Mouse (Mus musculus) myocyte (in vitro differentiated cells): Measurements from ENCODE around the gene Ccl2. TPM values are rescaled to one million over a fixed set of nuclear protein-coding genes. Genes with fewer than 3 reads are reported as not detected.

Experiments
- H3K27me3 ChIP-seq: one replicate; pipeline ENCODE4 v1.6.1; 2011; ENCODE audit not compliant: control insufficient read depth, insufficient read depth, insufficient read length
- H3K36me3 ChIP-seq: one replicate; pipeline ENCODE4 v1.6.1; 2011; ENCODE audit not compliant: control insufficient read depth, insufficient read depth
- H3K4me2 ChIP-seq: one replicate; pipeline ENCODE4 v1.6.1; 2011; ENCODE audit warnings: low read depth, control low read depth
- H3K4me3 ChIP-seq: one replicate; pipeline ENCODE4 v1.5.1; 2011; ENCODE audit warnings: mild to moderate bottlenecking, control low read depth, moderate library complexity
- H3K79me2 ChIP-seq: one replicate; pipeline ENCODE4 v1.6.1; 2011; ENCODE audit not compliant: control insufficient read depth, insufficient read depth
- H3ac ChIP-seq: one replicate; pipeline ENCODE4 v1.6.1; 2011; ENCODE audit not compliant: control insufficient read depth, insufficient read length
- CEBPB ChIP-seq: IDR thresholded peaks from 2 replicates; pipeline ENCODE4 v1.6.1; 2011; ENCODE audit warnings: mild to moderate bottlenecking, moderate library complexity; ENCODE audit not compliant: poor library complexity, insufficient read depth, severe bottlenecking
- E2F4 ChIP-seq: IDR thresholded peaks from one replicate; pipeline ENCODE4 v1.6.1; 2011; ENCODE audit warnings: mild to moderate bottlenecking, control low read depth, moderate library complexity; ENCODE audit not compliant: insufficient read depth
- MAX ChIP-seq: IDR thresholded peaks from one replicate; pipeline ENCODE4 v1.6.1; 2011; ENCODE audit warnings: low read depth, mild to moderate bottlenecking, control low read depth
- MYOD1 ChIP-seq, 3 experiments: IDR thresholded peaks; one replicate each; pipeline ENCODE4 v1.6.1; 2011; ENCODE audit warnings: control low read depth in 2 of 3, low read depth in 2 of 3, mild to moderate bottlenecking in 2 of 3, moderate library complexity in 1 of 3; ENCODE audit not compliant: insufficient read length in 2 of 3, control insufficient read depth in 1 of 3
- MYOG ChIP-seq, 3 experiments: IDR thresholded peaks; one replicate each; pipeline ENCODE4 v1.6.1; 2011; ENCODE audit warnings: control low read depth in 2 of 3, low read depth in 2 of 3, mild to moderate bottlenecking in 2 of 3; ENCODE audit not compliant: insufficient read length in 2 of 3, control insufficient read depth in 1 of 3, insufficient read depth in 1 of 3
- POLR2A ChIP-seq: IDR thresholded peaks from one replicate; pipeline ENCODE4 v1.6.1; 2011; ENCODE audit warnings: low read depth, mild to moderate bottlenecking, control low read depth, moderate library complexity; ENCODE audit not compliant: insufficient read length
- POLR2AphosphoS2 ChIP-seq: IDR thresholded peaks from one replicate; pipeline ENCODE4 v1.6.1; 2011; ENCODE audit warnings: low read depth, control low read depth; ENCODE audit not compliant: insufficient read length
- REST ChIP-seq: IDR thresholded peaks from one replicate; pipeline ENCODE4 v1.6.1; 2011; ENCODE audit warnings: mild to moderate bottlenecking, control low read depth, moderate library complexity; ENCODE audit not compliant: insufficient read depth, insufficient read length
- SRF ChIP-seq: IDR thresholded peaks from one replicate; pipeline ENCODE4 v1.6.1; 2011; ENCODE audit warnings: low read depth; ENCODE audit not compliant: control insufficient read depth, insufficient read length
- TCF12 ChIP-seq: IDR thresholded peaks from one replicate; pipeline ENCODE4 v1.6.1; 2011; ENCODE audit warnings: mild to moderate bottlenecking, control low read depth; ENCODE audit not compliant: poor library complexity, insufficient read depth, severe bottlenecking
- TCF3 ChIP-seq: IDR thresholded peaks from one replicate; pipeline ENCODE4 v1.6.1; 2011; ENCODE audit warnings: low read depth, control low read depth; ENCODE audit not compliant: insufficient read length
- USF1 ChIP-seq: IDR thresholded peaks from one replicate; pipeline ENCODE4 v1.6.1; 2011; ENCODE audit warnings: low read depth, mild to moderate bottlenecking, control low read depth, moderate library complexity
- polyA plus RNA-seq: library from polyadenylated mRNA; unstranded; fragments of >200 nt; fragmentation: generic; extraction: Trizol; gene quantifications from one replicate; pipeline ENCODE4 v1.2.1, GENCODE M21; 2012; ENCODE audit warnings: missing spikeins

Gene Ccl2
- polyA plus RNA-seq, 1 experiment, result 5.2 TPM

DNA sequence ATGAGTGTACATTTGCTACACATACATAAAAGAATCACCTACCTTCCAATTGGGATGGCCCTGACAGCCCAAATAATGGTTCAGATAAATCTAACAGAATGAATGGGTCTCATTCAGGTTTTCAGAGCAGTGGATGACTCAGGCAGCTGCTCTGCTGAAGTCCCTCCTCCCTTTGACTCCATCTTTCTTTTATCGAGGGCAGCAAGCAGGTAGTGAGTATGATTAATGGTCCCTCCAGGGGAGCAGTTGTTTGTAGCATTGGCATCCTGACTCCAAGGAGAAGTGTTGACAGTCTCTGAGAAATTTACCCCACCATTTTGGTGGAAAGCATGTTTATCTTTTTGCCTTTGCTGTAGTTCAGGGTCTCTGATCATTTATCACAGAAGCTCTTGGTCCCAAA lies 21.6 kb upstream of the Ccl2 start:
- H3K79me2 ChIP-seq, result no peaks in the 10 kb centered on the region
- H3K4me3 ChIP-seq, result no peak overlapping the region
- H3K27me3 ChIP-seq, result no peaks in the 10 kb centered on the region
- H3K4me2 ChIP-seq, result no peak overlapping the region
- no peak for TF ChIP-seq E2F4
- TF ChIP-seq TCF12, result no peak
- TF ChIP-seq POLR2A, result no peak
- TF ChIP-seq CEBPB, result no peak
- no peak for TF ChIP-seq POLR2AphosphoS2
- TF ChIP-seq USF1, result no peak
- TF ChIP-seq REST, result no peak
- no peak for TF ChIP-seq SRF
- no peak for TF ChIP-seq MYOG (IDR thresholded peaks at IDR 0.05; ENCODE audit: control insufficient read depth in 1 of 3, insufficient read depth in 1 of 3, insufficient read length in 2 of 3, low read depth in 2 of 3)
- no peak for TF ChIP-seq MYOD1 (IDR thresholded peaks at IDR 0.05; ENCODE audit: control insufficient read depth in 1 of 3, insufficient read length in 2 of 3, low read depth in 2 of 3)
- TF ChIP-seq TCF3, result no peak
- TF ChIP-seq MAX, result no peak
- H3ac ChIP-seq, result no peak overlapping the region
- no peaks in the 10 kb centered on the region for H3K36me3 ChIP-seq

GRCm38 (mm10) chr11:82015066-82015465 lies 20.3 kb upstream of the Ccl2 start:
- Histone ChIP-seq H3K27me3 (no peaks in the 10 kb centered on the region), H3K4me3 (no peak overlapping the region), H3K4me2 (no peak overlapping the region), H3K79me2 (no peaks in the 10 kb centered on the region), H3ac (no peak overlapping the region), H3K36me3 (no peaks in the 10 kb centered on the region)
- no peak for TF ChIP-seq MYOD1 (IDR thresholded peaks at IDR 0.05; ENCODE audit: control insufficient read depth in 1 of 3, insufficient read length in 2 of 3, low read depth in 2 of 3)
- no peak for TF ChIP-seq TCF3
- no peak for TF ChIP-seq REST
- no peak for TF ChIP-seq USF1
- TF ChIP-seq TCF12, result no peak
- TF ChIP-seq CEBPB, result peak; percentile 59; the same call in 1 of the 2 replicates
- no peak for TF ChIP-seq E2F4
- TF ChIP-seq MYOG (IDR thresholded peaks at IDR 0.05; ENCODE audit: control insufficient read depth in 1 of 3, insufficient read depth in 1 of 3, insufficient read length in 2 of 3, low read depth in 2 of 3), result no peak
- TF ChIP-seq POLR2A, result no peak

DNA sequence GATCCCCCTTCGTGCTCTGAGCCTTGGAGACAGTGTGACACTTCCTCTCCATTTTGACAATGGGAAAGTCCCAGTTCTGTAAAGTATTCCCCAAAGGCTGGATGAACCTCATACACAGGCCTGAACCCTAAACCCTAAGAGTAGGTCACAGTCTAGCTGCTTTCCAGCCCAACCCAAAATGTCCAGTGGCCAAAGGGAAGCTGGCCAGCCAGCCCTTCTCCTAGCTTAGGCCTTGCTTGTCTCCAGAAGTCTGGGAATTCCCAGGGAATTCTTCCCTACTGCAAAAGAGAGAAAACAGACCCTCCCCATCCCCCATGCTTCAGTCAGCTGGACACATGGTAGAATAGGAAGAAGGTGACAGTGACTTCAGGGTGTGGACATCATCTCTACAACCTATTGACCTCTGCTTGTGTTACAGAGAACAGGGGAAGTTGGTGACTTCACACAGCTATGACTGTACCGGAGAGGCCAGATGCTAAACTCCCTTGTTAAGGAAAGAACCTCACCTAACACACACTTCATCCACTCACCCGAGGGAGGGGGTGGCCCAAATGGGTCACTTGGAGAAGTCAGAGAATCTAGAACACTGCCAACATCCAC lies 19.1 kb upstream of the Ccl2 start:
- no peak overlapping the region for H3K4me2 ChIP-seq
- TF ChIP-seq USF1 (no peak), REST (no peak), SRF (no peak), POLR2AphosphoS2 (no peak), E2F4 (no peak), MAX (no peak), MYOG (IDR thresholded peaks at IDR 0.05; ENCODE audit: control insufficient read depth in 1 of 3, insufficient read depth in 1 of 3, insufficient read length in 2 of 3, low read depth in 2 of 3) (no peak), CEBPB (no peak), TCF3 (no peak), MYOD1 (IDR thresholded peaks at IDR 0.05; ENCODE audit: control insufficient read depth in 1 of 3, insufficient read length in 2 of 3, low read depth in 2 of 3) (no peak), TCF12 (no peak), POLR2A (no peak)
- H3ac ChIP-seq, result no peak overlapping the region
- H3K27me3 ChIP-seq, result no peaks in the 10 kb centered on the region
- no peaks in the 10 kb centered on the region for H3K79me2 ChIP-seq
- no peaks in the 10 kb centered on the region for H3K36me3 ChIP-seq
- H3K4me3 ChIP-seq, result no peak overlapping the region

DNA sequence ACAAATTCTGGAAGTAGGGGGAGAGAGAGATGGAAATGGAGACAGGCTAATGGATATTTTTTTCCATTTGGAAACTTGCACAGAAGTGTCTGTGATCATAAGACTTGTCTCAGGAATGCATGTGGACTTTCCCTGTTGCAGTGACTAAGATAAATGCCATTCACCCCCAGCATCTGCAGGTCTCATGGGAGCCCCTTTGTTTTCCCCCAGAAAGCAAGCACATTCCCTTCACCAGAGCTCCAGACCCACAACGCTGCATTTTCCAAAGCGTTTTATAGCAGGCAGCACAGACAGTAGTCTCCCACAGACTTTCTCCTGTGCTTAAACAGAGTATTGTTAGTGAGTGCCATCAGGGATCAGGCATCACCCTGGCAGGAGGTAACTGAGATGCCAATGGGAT lies 16.0 kb upstream of the Ccl2 start:
- no peak for TF ChIP-seq MYOD1 (IDR thresholded peaks at IDR 0.05; ENCODE audit: control insufficient read depth in 1 of 3, insufficient read length in 2 of 3, low read depth in 2 of 3)
- no peak for TF ChIP-seq MAX
- no peak for TF ChIP-seq REST
- TF ChIP-seq SRF, result no peak
- H3K4me3 ChIP-seq, result no peak overlapping the region
- H3K36me3 ChIP-seq, result no peaks in the 10 kb centered on the region

GRCm38 (mm10) chr11:82019793-82020192 lies 15.6 kb upstream of the Ccl2 start:
- Histone ChIP-seq H3ac (no peak overlapping the region), H3K79me2 (no peaks in the 10 kb centered on the region), H3K27me3 (no peaks in the 10 kb centered on the region), H3K36me3 (no peaks in the 10 kb centered on the region), H3K4me3 (no peak overlapping the region), H3K4me2 (no peak overlapping the region)
- peak in 1 of 3 experiments; percentile 10 for TF ChIP-seq MYOD1 (IDR thresholded peaks at IDR 0.05; ENCODE audit: control insufficient read depth in 1 of 3, insufficient read length in 2 of 3, low read depth in 2 of 3)
- no peak for TF ChIP-seq POLR2AphosphoS2
- TF ChIP-seq MYOG (IDR thresholded peaks at IDR 0.05; ENCODE audit: control insufficient read depth in 1 of 3, insufficient read depth in 1 of 3, insufficient read length in 2 of 3, low read depth in 2 of 3), result no peak
- TF ChIP-seq POLR2A, result no peak
- TF ChIP-seq MAX, result no peak

More for the DNA sequence above, 16.0 kb upstream of the Ccl2 start:
- no peaks in the 10 kb centered on the region for H3K27me3 ChIP-seq
- H3K79me2 ChIP-seq, result no peaks in the 10 kb centered on the region
- no peak overlapping the region for H3K4me2 ChIP-seq
- no peak overlapping the region for H3ac ChIP-seq
